Mouse (Mus musculus) cerebellum, adult 11-12 months (tissue): Measurements from ENCODE around the gene Areg.

Source experiments
- DNase-seq: peaks from one replicate; pipeline ENCODE4 v3.0.0; 2022

Areg gene

GRCm38 (mm10) chr5:91139446-91139873 is at the start of gene Areg:
Gene Areg, plus strand, starts transcription at chr5:91139599.
- DNase-seq: no peak

DNA sequence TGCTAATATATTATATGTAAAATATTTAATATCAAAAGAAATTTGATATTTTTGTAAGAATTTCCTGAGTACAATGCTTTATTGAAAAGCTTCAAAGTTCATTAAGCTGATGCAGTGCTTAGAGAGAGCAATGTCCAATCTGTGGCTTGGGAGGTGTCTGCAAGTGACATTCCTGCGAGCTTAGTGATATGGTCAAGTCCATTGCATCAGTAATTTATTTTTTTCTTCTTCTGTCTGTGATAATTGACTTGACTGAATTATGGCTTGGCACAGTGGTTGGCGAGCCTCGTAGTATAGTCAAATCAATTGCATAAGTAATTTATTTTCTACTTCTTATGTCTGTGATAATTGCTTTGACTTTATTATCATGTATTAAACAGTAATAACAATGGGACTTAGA is 49.1 kb upstream of the Areg start:
- no peak for DNase-seq

DNA sequence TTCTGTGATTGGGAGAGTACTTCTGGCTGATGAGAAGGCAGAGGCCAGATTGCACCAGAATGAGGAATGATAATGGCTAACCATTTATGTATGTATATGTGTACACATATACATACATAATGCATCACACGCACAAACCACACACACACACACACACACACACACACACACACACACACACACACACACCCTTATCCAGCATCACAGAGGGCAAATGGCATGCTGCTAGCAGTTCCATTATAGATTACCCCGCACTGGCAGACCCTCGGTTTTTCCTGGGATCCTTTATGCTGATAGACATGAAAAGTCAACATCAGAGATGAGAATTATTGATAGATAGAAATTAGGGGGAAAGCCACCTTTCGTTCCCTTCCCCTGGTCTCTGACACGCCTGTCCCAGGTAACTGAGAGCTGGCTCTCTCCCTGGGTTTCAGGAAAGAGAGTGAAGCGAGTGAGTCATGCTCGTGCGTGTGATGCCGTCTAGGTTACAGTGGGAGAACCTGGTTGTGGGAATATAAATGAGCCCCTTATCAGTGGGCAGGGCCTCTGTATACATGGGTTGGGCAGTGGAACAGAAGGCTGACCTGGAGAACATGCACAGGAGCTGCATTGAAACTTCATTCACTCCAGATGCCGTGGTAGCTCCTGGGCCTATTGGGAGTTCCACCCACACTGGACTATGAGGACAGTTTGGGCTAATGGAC is 41.3 kb upstream of the Areg start:
- no peak for DNase-seq

- no peak for DNase-seq
Observed at GRCm38 (mm10) chr5:91101742-91102141, 37.7 kb upstream of the Areg start.

GRCm38 (mm10) chr5:91103943-91104665 is 35.3 kb upstream of the Areg start:
- peak; percentile 64 for DNase-seq

- no peak for DNase-seq
Observed at GRCm38 (mm10) chr5:91106248-91106647, 33.2 kb upstream of the Areg start.

- DNase-seq: no peak
Observed at GRCm38 (mm10) chr5:91110023-91110670, 29.3 kb upstream of the Areg start.

- no peak for DNase-seq
Observed at GRCm38 (mm10) chr5:91111019-91111418, 28.4 kb upstream of the Areg start.

DNA sequence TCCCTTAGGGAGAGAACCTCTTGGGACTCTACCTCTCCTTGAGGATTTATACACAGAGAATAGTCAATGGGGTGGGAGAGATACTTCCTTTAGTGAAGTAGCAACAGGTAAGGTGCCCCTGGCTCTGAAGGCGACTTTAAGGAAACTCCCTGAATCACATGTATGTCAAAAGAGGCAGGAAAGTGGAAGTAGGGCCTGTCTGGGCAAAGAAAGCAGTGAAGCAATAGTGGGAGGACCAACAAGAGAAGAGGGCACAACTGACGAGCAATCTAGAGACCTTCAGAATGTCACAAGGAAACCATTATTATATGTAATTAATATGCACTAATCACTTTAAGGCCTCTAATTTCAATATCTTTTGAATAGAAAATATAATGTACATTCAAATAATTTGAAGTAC is 25.4 kb upstream of the Areg start:
- no peak for DNase-seq

DNA sequence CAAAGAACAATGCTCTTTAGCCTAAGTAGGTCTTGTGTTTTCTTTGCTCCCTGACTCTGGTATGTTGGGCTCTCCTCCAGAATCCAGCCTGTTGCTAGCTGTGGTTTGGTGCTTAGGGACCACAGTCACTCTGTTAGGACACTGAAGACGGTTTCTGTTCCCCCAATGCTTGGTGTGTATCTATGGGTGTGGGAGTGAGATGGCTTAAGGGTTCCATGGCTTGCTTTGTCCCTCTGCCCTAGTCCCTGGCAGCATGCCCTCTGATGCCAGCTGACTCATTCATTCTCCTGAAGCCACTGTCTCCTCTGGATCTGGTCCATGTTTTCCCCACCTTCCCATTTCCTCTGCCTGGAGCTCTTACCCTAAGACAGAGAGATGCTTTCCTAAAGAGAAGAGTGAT is 24.8 kb upstream of the Areg start:
- no peak for DNase-seq

- no peak for DNase-seq
Observed at GRCm38 (mm10) chr5:91118618-91119017, 20.8 kb upstream of the Areg start.

DNA sequence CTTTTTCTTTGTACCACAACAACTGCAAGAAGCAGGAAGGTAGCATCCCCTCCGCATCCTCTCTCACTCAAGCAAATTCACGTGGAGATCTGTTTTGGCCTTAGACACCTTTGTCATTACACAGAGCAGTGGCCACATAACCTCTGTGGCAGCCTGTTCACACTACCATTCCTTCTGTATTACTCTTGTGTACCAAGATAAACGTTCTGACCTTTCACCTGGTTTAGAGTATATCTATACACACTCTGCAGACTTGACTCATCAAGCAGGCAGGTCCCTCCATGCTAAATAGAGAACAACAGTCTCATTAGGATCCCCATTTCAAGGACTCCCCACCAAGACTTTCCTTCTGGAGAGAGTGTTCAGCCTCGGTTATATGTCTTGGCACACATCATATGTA is 16.0 kb upstream of the Areg start:
- DNase-seq: no peak

DNA sequence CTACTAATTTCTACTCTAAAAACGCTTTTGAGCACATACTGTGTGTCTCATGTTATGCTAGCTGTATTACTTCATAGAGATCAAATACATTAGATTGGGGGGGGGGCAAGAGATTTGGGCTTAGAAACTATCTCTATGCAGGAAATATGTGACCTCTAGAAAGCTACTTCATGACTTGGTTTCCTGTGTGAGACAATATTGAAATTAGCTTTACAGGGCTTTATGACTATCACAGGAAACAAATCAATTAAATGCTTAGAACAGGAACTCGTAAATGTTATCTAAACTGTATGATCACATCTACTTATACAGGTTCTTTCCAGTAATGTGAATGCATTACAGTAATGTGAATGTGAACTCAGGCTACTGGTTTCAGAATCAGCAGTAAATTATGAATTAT is 15.3 kb upstream of the Areg start:
- DNase-seq: no peak

DNA sequence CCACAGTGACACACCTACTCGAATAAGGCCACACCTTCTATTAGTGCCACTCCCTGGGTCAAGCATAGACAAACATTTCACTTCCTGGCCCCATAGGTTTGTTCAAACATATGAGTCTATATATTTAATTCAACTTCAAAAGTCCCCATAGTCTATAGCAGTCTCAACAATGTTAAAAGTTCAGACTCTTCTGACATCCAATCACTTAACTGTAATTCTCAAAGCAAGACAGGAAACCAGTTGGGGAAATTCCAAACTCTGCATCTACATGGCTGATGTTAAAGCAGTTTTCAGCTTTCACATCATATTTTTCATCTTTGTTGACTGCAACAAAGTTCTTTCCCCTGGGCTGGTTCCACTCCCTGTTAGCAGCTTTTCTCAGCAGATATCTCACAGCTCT is 12.8 kb upstream of the Areg start:
- no peak for DNase-seq

DNA sequence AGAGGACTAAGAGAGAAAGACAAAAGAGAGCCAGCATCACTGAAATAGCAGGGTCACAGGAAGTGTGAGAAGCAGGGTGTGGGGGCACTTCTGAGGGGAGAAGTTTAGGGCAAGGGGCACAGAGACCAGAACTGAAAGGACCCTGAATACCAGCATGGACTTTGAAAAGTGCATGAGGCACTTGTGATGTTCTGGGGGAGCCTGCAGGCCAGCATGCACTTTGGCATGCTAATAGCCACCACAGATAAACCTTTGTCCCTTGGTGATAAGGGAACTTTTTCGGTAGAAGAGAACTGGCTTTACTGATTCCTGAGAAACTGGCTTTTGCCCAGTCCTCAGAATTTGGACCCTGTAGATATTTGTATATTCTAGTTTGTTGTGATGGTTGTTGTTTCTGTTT is 4.4 kb upstream of the Areg start:
- DNase-seq: no peak

GRCm38 (mm10) chr5:91138970-91139369 is 429 bp upstream of the Areg start:
- no peak for DNase-seq

DNA sequence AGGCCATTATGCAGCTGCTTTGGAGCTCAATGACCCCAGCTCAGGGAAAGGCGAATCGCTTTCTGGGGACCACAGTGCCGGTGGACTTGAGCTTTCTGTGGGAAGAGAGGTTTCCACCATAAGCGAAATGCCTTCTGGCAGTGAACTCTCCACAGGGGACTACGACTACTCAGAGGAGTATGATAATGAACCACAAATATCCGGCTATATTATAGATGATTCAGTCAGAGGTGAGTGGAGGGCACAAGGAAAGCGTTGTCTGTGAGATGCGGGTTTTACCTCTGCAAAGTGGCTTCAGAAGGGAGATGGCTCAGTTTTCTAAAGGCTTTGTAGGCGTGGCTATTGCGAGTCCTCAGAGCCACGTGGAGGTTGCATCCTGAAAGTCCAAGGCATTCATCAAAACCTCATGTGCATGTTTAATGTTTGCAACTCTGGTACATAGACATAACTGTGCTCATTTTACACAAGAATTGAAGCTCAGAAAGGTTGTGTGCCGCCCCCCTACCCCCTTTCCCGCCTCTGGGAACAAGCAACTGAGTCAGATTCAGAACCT is 1.6 kb downstream of the Areg start:
- DNase-seq: no peak

DNA sequence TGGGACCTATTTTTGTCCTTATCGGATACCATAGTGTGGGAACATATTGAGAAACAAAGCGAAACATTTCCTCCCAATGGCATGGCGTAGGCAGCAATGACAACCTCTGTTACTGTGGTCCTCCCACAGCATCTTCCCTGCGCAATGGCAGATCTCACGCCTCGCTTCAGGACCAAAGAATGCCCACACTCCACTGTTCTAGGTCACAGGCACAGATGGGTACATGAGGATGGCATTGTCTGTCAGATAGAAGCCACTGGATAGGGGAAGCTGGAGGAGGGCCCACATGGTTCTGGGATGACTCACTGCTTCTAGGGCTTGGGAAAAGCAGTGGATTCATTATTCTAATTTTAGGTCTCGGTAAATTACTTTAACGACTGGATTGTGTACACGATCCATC is 5.6 kb downstream of the Areg start:
- DNase-seq: no peak

DNA sequence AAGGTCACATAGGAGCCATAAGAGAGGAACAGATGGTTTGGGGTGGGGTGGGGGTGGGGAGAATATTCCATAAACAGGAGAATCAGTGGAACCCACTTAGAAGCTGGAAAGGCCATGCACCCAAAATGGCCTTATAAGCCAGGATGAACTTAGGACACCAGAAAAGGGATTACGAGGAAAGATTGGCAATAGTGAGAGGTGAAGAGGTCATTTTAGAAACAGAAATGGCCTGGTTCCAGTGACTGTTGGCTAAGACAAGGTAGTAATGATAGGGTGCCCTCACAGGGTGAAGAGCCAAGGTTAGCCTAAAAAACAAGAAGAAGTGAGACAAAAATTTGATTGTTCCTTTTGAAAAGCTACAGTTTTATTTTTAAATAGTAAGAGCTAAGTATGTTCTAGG is 7.6 kb downstream of the Areg start:
- no peak for DNase-seq

- no peak for DNase-seq
Observed at GRCm38 (mm10) chr5:91148054-91148453, 8.7 kb downstream of the Areg start.

DNA sequence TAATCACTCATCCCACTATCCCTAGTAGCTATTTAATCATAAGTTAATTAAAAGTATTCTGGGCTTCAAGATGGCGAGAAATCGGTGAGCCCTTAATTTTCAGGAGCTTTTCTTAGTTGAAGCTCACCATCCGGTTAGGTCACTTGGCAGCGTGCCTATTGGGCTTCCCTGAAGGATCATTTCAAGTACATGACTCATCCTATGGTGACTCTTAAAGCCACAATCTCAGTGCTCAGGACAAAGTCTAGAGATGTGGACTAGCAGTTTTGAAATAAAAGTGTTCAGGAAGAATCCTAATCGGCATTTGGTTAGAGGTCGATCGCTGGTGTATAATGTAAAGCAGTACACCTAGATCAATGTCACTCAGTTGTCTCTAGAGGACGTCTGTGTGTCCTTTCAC is 17.3 kb downstream of the Areg start:
- no peak for DNase-seq

DNA sequence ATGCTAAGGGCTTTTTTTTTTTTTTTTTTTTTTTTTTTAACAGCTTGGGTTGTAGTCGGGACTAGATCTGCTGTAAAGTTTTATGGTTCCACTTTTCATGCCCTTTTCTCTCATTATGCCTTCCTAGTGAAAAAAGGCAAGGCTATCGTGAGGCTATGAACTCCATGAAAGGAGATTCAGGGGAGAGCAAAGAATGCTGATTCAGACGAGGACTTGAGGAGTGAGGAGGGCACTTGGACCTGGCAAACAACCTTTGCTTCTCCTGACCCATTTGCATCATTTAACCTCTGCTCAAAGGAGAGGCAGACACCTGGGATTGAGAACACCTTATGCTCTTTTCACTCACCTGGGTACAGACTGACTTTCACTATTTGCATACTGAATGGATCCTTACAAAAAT is 17.8 kb downstream of the Areg start:
- no peak for DNase-seq

DNA sequence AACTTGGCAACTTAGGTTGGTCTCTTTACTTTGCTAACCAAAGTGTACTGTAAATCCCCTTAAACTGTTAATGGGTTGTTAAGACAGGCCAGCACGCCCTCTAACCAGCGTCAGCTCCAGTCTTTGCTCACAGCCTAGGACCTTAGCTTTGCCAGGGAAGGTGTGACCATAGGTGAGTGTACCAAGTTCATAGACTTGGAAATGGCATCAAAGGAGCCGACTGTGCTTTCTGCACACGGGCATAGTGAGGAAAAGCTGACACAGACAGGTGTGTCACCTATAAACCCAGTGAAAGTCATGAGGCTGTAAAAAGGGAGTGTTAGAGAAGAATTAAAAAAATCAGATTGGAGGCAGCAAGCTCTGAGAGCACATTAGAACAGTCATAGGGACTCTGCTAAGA is 23.4 kb downstream of the Areg start:
- no peak for DNase-seq

DNA sequence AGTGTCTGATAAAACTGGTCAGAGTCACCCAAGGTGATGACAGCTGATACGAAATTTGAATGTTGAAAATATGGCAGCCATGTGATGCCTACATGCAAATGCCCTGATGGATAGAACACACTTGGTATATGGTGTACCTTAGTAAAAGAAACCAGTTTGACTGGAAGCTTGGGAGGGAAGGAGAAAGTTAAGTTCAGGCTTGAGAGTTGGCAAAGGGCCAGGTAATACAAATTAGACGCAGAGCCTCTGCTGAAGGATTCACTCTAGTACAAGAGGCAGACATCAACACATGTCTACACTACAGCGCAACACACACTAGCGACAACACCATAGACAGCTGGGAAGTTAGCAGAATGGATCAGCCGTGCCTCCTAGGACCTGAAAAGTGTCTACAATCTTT is 27.2 kb downstream of the Areg start:
- no peak for DNase-seq
